Mouse (Mus musculus) adrenal gland (tissue): ENCODE measurements around the gene Top2a.

Source experiments
- intact Hi-C: fragments of 180-260 bp; cut with DNase I; formaldehyde crosslinking; loops from one replicate; pipeline ENCODE4 v1.15.1; 2025

The Top2a gene

DNA sequence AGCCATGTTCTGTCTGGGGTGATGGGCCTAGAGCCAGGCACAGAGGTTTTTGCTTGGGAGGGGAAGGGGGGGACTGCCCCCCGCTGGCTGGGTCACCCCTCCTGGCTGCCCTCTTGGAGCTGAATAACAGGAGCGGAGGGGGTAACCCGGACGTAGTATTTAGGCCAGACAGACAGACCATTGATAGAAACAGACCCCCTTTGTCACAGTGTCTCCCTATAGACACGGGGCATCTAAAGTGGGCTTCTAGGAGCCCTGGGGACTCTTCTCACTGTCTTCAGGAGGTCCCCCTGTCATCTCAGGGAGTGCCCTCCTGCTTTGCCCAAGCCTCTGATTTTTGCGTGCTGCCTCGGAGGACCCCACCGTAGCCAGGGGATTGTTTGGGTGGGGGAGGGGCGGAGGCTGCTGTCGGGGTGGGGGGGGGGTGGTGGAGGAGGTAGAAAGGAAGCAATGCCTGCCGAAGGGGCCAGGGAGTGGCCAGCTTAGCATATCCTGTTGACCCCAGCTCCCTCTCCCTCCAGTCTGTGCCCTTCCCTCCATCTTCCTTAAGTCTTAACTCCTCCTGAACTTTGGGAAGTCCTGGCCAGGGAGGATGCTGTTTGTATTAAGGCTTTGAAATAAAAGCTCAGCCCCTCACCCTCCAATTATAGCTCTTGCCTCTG is 58.4 kb downstream of the Top2a start:
- intact Hi-C loops, result no loop called here

DNA sequence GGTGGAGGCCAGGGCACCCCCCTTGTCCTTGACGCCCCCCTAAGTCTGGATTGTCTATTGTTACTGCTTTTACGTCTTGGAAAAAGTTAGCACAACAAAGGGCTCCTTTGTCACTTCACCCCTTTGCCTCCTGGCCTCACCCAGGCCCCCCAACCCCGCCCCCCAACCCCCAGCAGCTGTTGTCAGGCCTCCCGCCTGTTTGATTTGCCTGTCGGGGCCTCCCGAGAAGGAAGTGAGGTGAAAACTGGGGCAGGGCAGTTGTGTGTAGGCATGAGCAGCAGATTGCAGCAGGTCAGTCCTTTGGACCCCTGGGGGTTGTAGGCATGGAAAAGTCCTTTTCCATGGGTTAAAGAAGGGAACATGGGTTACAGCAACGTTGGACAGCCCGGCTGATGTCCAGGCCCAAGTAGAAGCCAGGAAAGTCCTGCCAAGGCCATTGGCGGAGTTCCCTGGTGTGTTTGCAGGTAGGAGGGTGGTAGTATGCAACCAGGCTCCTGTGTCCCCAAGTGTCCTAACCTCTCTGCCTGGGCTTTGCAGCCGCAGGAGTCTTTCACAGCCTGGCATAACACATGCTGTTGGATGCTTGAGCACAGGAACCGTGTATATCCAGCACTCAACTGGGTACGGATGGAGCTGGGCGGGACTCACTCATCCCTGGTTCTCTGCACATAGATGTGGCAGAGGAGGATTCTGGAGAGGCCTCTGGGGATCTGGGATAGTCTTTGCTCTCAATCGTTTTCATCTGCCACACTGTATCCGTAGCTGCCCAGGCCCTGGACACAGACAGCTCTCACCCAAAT is 59.2 kb downstream of the Top2a start:
- intact Hi-C loops, result no loop called here

DNA sequence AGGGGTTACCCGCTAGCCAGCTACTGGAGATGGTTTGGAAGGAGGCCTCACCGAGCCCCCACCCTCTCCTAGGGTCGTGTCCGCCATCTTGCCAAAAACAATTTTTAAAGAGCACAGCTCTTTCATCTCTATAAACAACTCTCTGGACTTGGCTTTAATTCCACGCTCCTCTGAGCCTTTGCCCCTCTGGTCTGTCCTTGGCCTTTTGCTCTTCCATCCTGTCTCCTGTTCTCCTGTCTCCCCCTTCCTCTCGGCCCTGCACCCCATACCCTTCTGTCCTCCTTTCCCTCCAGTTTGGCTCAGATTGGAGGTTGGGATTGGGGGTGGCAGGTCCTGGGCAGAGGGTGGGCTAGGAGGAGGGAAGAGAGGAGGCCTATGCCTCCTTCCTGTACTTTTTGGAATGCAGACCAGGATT is 59.8 kb downstream of the Top2a start:
- intact Hi-C loops, result no loop called here

DNA sequence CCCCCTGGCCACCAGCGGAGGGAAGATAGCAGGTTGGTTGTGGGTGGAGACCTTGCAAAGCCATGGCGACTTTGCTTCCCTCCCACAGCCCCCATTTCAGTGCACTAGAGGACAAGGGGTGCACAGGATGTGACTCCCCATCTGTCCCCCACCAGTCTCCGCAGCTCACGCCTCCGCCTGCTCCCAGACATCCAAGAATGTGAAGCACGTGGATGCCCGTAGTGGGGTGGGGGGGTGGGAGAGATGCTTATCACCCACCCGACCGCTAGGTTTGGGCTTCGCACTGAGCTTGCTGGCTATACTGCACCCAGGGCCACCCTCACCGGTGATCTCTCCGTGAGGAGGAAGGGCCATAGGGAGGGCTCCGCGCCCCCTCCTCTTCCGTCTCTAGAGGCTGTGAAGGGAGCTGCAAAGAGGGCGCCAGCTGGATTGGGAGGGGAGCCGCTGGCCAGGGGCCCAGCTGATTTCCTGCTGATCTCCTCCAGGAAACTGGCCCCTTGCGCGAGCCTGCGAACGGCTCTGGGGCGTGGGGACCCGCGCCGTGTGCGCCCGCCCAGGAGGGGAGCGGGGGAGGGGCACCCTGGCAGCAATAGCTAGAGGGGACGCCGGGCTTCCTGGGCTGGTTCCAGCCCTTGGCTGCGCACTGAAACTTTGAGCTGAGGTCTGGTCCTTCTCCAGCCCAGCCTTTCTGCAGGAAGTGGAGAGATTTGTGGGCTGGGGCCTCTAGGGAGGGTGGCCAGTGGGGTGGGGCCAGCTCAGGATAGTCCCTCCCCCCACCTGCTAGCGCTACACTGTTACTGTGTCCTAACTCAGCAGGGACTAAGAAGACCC is 60.6 kb downstream of the Top2a start:
- intact Hi-C loops, result no loop called here

DNA sequence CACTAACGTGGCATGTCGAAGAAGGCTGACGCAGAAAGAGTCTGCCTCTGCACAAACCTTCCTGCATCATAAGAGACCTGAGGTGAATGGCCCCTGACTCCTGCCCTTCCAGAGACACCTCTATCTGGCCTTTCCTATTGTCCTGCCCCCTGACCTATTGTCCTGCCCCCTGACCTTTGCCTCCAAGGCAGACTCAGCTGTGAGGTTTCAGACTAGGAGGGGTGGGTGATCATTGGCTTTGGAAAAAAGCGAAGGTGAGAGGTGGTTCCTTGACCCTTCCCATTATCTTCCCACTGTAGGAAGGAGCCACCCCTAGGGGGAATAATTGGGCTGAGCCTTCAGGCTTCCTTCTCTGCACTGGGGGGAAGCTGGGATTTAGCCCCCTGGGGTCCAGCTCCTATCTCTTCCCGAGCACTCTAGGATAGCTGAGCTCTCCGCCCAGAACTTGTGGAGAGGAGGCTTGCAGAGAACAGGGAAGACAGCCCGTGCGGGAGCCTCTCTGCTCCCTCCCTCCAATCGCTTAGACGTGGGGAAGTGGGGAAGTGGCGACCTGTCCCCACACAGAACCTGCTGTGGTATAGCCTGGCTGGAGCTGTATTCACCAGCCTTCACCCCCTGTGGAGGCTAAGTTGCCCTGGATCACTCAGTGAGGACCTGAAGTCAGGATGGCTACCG is 61.4 kb downstream of the Top2a start:
- intact Hi-C loops, result no loop called here

DNA sequence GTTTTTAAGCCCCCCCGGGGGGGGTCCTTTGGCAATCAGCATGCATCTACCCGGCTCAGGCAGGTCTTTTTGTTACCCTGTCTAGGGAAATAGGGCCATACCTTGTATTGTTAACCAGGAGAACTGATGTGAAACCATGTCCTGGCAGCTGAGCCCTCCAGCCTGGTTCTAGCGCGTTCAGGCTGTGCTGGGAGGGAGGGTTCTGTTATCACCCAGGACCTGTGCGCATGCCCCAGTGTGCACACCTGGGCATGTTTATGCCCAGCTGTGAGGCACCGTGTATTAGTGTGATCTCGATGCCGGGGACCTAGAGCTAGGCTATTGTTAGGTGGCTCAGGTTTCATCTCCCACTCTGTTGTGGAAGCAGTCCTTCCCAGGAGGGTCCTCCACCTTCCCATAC is 62.2 kb downstream of the Top2a start:
- intact Hi-C loops, result no loop called here

DNA sequence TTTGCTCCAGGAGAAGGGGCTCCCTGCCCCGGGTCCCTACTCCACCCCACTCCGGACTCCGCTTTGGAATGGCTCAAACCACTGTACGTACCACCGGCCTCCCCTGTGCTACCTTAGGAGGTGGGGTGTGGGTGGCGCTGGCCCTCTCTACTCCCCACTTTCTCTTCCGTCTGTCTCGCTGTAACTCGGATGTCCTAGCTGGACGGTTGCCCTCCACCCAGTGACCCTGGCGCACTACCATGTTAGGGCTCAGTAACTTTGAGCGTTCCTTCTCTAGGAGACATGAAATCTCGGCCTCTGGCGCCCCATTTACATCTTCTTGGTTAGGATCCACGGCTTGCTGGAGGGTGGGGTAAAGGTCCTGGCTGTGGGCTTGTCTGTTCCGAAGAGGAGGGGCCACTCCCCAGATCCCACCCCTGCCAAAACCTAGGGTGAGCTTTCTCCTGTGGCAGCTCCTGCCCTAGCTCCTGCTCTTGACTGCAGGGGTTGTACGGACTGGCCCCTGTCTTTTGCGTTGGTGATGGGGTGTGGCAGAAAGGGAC is 62.9 kb downstream of the Top2a start:
- intact Hi-C loops, result no loop called here

DNA sequence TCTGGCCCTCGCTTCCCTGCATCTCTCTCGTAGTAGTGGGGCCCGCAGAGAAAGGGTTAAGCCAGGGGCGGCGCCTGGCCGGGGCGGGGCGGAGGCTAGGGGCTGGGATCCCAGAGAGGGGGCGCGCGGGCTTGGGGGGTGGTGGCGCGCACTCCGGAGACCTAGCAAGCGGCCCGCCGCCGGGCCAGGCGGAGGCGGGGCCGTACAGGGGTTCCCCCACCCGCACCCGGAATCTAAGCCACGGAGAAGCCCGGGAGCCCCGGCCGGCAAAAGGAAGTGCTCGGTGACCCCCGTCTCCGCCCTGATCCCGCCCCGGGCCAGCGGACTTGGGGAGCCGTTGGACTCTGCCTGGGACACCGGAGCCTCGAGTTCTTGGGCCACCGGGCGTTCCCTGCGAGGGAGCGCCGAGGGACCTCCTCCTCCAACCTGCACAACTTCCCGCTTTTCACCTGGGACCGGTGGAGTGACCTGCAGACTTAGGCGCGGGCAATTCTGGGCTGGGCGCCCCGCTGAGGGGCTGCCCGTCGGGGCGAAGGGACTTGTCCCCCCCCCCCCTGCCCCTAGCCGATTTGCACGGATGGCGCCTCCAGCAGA is 63.6 kb downstream of the Top2a start:
- intact Hi-C loops, result no loop called here

DNA sequence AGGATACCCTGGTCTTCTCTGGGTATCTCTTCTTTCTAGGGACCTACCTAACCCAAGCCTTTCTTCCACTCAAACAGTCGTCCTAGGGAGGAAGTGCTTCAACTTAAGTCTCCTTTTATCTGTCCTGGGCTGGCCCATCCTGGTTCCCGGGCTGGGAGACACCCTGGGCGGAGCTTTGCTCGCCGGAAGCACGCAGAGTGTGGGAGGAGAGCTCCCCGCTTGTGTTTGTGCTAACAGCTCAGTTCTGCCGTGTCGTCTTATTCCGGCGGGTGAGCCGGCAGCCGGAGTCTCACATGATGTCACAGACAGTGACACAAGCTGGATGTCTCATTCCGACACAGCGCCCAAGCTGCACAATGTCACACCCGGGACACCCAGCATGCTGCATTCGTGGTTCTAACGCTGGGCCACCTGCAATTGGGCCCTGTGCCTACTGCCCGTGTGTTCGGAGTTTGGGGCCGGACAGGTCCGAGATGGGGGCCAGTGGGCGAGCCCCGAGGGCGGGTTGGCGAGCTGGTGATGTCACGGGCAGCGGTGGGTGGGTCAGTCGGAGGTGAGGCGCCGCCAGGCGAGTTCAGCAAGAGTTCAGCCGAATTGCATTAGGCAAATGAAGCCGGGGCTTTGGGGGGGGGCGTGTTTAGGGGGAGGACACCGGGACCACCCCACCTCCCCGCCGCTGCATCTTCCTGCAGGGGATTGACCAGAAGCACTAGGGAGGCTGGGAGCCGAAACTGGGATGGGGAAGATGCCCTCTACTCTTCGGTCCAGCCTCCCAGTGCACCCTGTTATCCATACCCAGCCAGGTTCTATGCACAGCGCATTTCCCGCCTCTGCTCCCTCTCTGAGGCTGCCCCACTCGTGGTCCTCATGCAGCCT is 64.3 kb downstream of the Top2a start:
- intact Hi-C loops, result no loop called here

DNA sequence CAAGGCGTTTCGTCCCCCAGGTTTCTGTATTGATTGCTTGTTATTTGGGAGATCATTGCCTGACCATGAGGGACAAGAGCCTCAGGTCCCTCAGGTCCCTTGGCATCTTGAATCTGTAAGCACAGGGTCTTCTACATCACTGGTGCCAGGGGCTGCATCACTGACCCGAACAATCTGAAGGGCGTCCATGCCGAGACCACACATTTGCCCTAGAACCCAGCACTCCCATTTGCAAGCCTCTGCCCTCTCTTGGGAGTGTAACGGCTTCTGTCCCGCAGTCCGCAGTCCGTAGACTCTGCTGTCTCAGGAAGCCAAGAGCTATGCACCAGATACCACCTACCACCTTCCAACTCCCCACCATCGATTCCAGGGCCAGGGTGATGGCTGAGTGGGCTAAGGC is 67.6 kb downstream of the Top2a start:
- intact Hi-C loops, result no loop called here

DNA sequence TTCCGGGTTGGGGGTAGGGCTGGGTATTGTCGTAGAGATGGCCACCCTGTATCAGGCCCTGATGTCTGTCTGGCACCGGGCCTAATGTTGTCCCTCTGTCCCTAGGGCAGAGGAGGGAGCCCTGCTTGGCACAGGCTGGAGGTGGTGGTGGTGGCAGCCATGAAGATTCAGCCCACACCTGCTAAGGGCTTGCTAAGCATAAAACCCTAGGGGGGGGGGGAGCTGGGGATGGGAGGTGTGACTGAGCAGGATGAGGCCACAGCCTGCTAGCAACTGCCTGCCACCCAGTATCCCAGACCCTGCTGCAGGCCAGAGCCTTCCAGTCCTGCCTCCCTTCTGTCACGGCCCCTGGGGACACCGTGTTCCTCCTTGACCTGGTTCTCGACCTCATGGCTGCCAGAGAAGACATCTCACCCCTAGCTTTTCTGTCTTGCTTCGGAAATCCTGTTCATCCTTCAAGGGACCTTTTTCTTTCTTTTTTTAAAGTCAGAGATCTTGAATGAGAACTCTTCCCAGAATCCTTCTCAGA is 68.2 kb downstream of the Top2a start:
- intact Hi-C loops, result no loop called here

DNA sequence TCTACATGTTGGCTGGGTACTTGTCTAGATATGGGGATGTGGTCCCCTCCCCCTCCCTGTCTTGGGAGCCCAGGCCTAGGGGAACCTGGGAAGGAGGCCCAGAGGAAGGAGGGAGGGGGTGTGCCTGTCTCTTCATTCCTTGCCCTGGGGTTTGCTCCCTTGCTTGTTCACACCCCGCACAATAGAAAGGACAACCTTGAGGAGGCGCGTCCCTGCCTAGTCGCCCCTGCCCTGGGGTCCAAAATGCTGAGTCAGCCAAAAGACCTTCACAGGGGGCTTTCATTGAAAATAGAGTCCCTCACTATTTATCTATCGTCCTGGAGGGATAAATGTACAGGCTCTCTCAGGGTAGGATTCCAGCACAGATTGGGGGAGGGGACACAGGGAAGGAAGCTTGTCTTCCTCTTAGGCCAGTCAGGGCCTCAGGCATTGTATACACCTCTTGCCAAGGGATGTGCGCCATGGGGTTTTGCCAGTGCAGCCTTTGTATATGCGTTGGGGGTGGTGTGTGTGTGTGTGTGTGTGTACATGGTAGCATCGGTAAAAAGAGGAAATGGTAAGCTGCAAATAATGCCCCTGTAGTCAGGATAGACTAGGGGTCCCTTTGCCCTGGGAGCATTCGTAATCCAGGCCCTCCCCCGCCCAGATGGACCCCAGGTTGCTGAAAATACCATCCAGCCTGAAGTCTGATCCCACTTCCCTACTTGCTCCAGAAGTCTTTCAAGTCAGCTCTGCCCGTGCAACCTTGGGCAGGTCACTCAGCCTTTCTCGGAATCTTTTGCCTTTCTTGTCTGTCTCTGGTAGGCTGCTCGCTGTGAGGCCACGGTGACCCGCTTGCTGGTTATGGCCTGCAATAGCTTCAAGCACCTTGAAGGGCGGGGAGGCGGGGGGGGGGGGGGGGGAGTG is 68.9 kb downstream of the Top2a start:
- intact Hi-C loops, result no loop called here

DNA sequence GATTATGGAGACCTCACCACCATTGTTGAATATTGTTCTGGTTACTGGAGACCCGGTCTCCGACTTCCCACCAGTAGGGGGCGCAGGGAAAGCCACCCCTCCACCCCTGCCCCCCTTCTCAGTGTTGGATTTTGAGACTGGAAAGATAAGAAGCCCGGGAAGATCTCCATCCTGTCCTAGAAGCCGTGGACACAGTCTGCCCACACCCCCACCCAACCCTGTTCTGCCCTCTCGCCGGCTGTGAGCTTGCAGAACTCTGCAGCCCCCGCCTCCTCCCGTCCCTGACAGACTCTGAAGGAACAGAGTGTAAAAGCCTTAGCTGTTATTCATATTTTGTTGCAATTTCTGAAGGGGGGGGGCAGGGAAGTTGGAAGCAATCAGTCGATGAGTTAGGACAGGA is 69.6 kb downstream of the Top2a start:
- intact Hi-C loops, result no loop called here

DNA sequence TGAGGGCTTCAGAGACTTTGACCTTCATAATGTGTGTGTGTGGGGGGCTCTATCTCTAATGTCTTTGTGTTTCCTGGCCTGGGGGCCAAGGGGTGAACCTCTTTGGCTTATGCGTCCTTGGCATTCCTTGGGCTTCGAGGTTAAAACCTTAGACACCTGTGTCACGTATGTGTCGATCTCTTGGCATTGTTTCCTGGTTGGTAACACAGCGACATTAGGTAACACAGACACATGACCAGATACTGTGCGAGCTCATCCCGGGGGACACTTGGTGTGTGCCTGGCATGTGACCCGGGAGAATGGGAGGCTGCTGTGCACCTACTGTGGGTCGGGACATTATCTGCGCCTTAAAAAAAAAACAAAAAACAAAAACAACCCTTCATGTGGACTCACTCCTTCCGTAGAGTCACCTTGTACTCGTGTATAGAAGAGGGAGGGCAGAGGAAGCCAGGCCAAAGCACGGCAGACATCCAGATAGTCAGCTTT is 70.1 kb downstream of the Top2a start:
- intact Hi-C loops, result no loop called here

DNA sequence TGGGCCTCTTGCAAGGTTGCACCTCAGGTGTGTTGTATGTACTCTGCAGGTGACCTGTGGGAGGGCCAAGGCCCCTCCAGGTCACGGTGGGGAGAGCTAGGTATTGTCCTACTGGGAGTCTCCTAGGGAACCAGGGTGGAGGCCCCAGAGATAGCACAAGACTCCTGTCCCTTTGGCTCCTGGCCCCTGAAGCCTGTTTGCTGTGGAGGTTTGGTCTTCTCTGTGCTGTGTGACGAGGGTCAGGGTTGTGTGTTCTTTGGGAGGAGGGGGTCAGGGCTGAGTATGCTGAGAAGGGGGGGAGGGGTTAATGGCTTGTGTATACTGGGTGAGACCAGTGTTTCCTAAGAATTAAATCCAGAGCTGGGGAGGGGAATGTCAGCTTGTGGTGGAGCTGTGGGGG is 70.6 kb downstream of the Top2a start:
- intact Hi-C loops, result no loop called here

DNA sequence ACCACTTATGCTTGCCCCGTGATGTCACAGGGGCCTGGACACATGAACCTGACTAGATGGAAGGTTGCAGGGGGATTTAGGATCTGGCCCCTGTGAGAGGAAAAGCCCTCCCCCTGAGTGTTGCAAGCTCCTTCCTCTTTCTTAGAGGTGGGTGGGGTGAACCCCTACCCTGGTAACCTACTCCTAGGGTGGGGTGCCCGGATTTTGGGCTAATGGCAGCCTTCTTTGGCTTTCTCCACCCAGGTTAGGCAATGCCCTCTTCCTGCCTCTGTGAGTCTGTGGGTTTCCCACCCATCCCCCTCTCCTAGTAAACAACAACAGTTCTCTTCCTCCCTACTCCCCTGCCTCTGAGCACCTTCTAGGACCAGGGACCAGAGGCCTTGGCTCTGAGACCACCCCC is 71.3 kb downstream of the Top2a start:
- intact Hi-C loops, result no loop called here

DNA sequence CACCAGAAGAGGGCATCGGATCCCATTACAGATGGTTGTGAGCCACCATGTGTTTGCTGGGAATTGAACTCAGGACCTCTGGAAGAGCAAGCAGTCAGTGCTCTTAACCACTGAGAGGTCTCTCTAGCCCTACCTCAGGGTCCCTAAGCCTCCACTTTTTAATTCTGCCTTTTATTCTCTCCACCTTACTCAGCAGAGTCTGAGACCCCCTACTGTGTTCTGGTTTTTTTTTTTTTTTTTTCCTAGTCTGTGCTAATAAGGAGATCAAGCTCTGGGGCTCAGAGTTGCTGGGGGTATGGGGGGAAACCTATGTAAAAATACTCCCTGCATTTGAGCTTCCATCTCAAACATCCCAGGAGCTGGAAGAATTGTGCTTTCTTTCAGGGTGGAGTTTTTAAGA is 71.9 kb downstream of the Top2a start:
- intact Hi-C loops, result no loop called here
